Mouse (Mus musculus) gastrocnemius, postnatal 36 days (tissue): ENCODE data around the gene Sf3a1. TPM values are rescaled to one million over a fixed set of nuclear protein-coding genes. Genes with fewer than 3 reads are reported as not detected.
"Not testable (repeated sequence)": the region's sequence is repeated elsewhere in the genome, so short reads cannot be mapped to it uniquely, and the experiment has no call there.

ENCODE experiments used
- DNase-seq, 2 experiments: peaks; one replicate each; pipeline ENCODE4 v3.0.0; 2022
- intact Hi-C: fragments of 180-260 bp; cut with DNase I; formaldehyde crosslinking; loops from one replicate; pipeline ENCODE4 v1.15.1; 2025
- total RNA-seq, 2 experiments: library from RNA; stranded (reverse); gene quantifications; 2 replicates each; pipeline ENCODE4 v1.2.3; 2021

Gene Sf3a1
- total RNA-seq, 2 experiments from 2014 or later: 16.2 to 17.0 TPM

- intact Hi-C loops: loop anchor here (5.0 kb wide), 1 partner anchor 35 kb away; the partner anchor contains the start of gene Castor1
- DNase-seq: no peak
Measured at GRCm38 (mm10) chr11:4182061-4182460, 21.9 kb downstream of the Sf3a1 start.

- no peak for DNase-seq
- intact Hi-C loops: loop anchor here (5.0 kb wide), 1 partner anchor 34 kb away; the partner anchor contains the start of gene Castor1
Measured at GRCm38 (mm10) chr11:4183511-4183910, 23.4 kb downstream of the Sf3a1 start.

- DNase-seq: no peak
- intact Hi-C loops: loop anchor here (5.0 kb wide), 1 partner anchor 33 kb away; the partner anchor contains the start of gene Castor1
Measured at GRCm38 (mm10) chr11:4184251-4184952, 24.3 kb downstream of the Sf3a1 start.

GRCm38 (mm10) chr11:4185480-4185879 lies 25.3 kb downstream of the Sf3a1 start:
- intact Hi-C loops, DNase-seq: not testable (repeated sequence)

- intact Hi-C loops: loop anchor here (2.0 kb wide), 1 partner anchor 26 kb away; the partner anchor contains the start of genes Ccdc157 and Sf3a1
Measured at GRCm38 (mm10) chr11:4186486-4187317, 26.6 kb downstream of the Sf3a1 start, which contains the start of gene Tbc1d10a. Gene Tbc1d10a (plus strand): TSS chr11:4186789.

GRCm38 (mm10) chr11:4187318-4187700 lies 27.2 kb downstream of the Sf3a1 start:
- intact Hi-C loops: loop anchor here (2.0 kb wide), 1 partner anchor 27 kb away; the partner anchor contains the start of genes Ccdc157 and Sf3a1
- no peak for DNase-seq

More at GRCm38 (mm10) chr11:4186486-4187317, 26.6 kb downstream of the Sf3a1 start, which contains the start of gene Tbc1d10a:
- peak; percentile 94 to 98 for DNase-seq

- intact Hi-C loops: no loop called here
- no peak for DNase-seq
Measured at GRCm38 (mm10) chr11:4189182-4189581, 29.0 kb downstream of the Sf3a1 start.

GRCm38 (mm10) chr11:4190677-4191076 lies 30.5 kb downstream of the Sf3a1 start:
- DNase-seq: no peak
- intact Hi-C loops: no loop called here

- intact Hi-C loops: no loop called here
- DNase-seq: no peak
Measured at GRCm38 (mm10) chr11:4192757-4193156, 32.6 kb downstream of the Sf3a1 start.

- intact Hi-C loops: no loop called here
Measured at GRCm38 (mm10) chr11:4193420-4193819, 33.3 kb downstream of the Sf3a1 start.

GRCm38 (mm10) chr11:4195597-4196031 lies 35.5 kb downstream of the Sf3a1 start:
- intact Hi-C loops: no loop called here
- no peak for DNase-seq

More at GRCm38 (mm10) chr11:4193420-4193819, 33.3 kb downstream of the Sf3a1 start:
- no peak for DNase-seq

- intact Hi-C loops: no loop called here
- DNase-seq: no peak
Measured at GRCm38 (mm10) chr11:4196636-4197035, 36.5 kb downstream of the Sf3a1 start.

- intact Hi-C loops: no loop called here
- no peak for DNase-seq
Measured at GRCm38 (mm10) chr11:4197691-4198090, 37.5 kb downstream of the Sf3a1 start.

- DNase-seq: no peak
- intact Hi-C loops: no loop called here
Measured at GRCm38 (mm10) chr11:4201981-4202700, 42.0 kb downstream of the Sf3a1 start.

GRCm38 (mm10) chr11:4202995-4203704 lies 43.0 kb downstream of the Sf3a1 start:
- intact Hi-C loops: no loop called here
- no peak for DNase-seq

GRCm38 (mm10) chr11:4203705-4204074 lies 43.5 kb downstream of the Sf3a1 start:
- intact Hi-C loops: no loop called here
- DNase-seq: peak; percentile 56 to 74

- intact Hi-C loops: no loop called here
- no peak for DNase-seq
Measured at GRCm38 (mm10) chr11:4205097-4205655, 45.0 kb downstream of the Sf3a1 start.

- intact Hi-C loops: no loop called here
- no peak for DNase-seq
Measured at GRCm38 (mm10) chr11:4205951-4206350, 45.8 kb downstream of the Sf3a1 start.

GRCm38 (mm10) chr11:4206563-4206962 lies 46.4 kb downstream of the Sf3a1 start:
- intact Hi-C loops: no loop called here
- DNase-seq: no peak
